Mouse (Mus musculus): ENCODE data around the gene Hes5. TPM values are rescaled to one million over a fixed set of nuclear protein-coding genes. Genes with fewer than 3 reads are reported as not detected.

Gene Hes5
- polyA plus RNA-seq, 1 experiment from 2014 or later, result 690 TPM

GRCm38 (mm10) chr4:155008075-155008474 lies 47.4 kb downstream of the Hes5 start:
- Histone ChIP-seq H3K4me3 (no peak overlapping the region), H3K9me3 (replicated peaks) (no peaks in the 10 kb centered on the region), H3K4me1 (peaks cover 21% of the 10 kb centered on the region), H3K36me3 (no peaks in the 10 kb centered on the region), H3K27me3 (ENCODE audit: low read depth, poor library complexity, severe bottlenecking) (peaks cover 6% of the 10 kb centered on the region), H3K27ac (replicated peaks) (no peak overlapping the region)
- DNase-seq (ENCODE audit: low spot score), result no peak

GRCm38 (mm10) chr4:155009216-155009615 lies 48.5 kb downstream of the Hes5 start:
- Histone ChIP-seq H3K27ac (replicated peaks) (no peak overlapping the region), H3K9me3 (replicated peaks) (no peaks in the 10 kb centered on the region), H3K4me3 (no peak overlapping the region), H3K36me3 (no peaks in the 10 kb centered on the region), H3K4me1 (peaks cover 33% of the 10 kb centered on the region), H3K27me3 (ENCODE audit: low read depth, poor library complexity, severe bottlenecking) (peaks cover 17% of the 10 kb centered on the region)
- 87% methylated on average over 3 of the region's 3 CpGs for WGBS
- no peak for DNase-seq (ENCODE audit: low spot score)

GRCm38 (mm10) chr4:155010870-155011269 lies 50.1 kb downstream of the Hes5 start:
- WGBS, result 83% methylated on average over 5 of the region's 5 CpGs
- H3K4me3 ChIP-seq, result no peak overlapping the region
- H3K27ac ChIP-seq (replicated peaks), result 0 out of 2 replicates have a peak overlapping the region, but pooled peaks have one; percentile 34
- DNase-seq (ENCODE audit: low spot score), result no peak
- peaks cover 22% of the 10 kb centered on the region for H3K27me3 ChIP-seq (ENCODE audit: low read depth, poor library complexity, severe bottlenecking)
- H3K9me3 ChIP-seq (replicated peaks), result no peaks in the 10 kb centered on the region
- no peaks in the 10 kb centered on the region for H3K36me3 ChIP-seq
- peaks cover 44% of the 10 kb centered on the region for H3K4me1 ChIP-seq

- no peaks in the 10 kb centered on the region for H3K36me3 ChIP-seq
- H3K9me3 ChIP-seq (replicated peaks), result no peaks in the 10 kb centered on the region
- H3K4me1 ChIP-seq, result peaks cover 44% of the 10 kb centered on the region
- H3K27ac ChIP-seq (replicated peaks), result peak overlapping the region; percentile 46
- peaks cover 27% of the 10 kb centered on the region for H3K27me3 ChIP-seq (ENCODE audit: low read depth, poor library complexity, severe bottlenecking)
- WGBS, result 79% methylated on average over 8 of the region's 8 CpGs
- no peak for DNase-seq (ENCODE audit: low spot score)
- no peak overlapping the region for H3K4me3 ChIP-seq
These were observed 50.7 kb downstream of the Hes5 start for GRCm38 (mm10) chr4:155011312-155012025.

Other genes with a start within 250 kb of the Hes5 start
- 0.22 and 0.57 TPM in 2 replicates for gene Ttc34, start 123.5 kb upstream of the Hes5 start, polyA plus RNA-seq (2016; fragmentation: Nextera tagmentation; extraction: Ambion mirVana)
- 0.20 and 0.35 TPM in 2 replicates for gene Mmel1, start 91.3 kb upstream of the Hes5 start, polyA plus RNA-seq (2016; fragmentation: Nextera tagmentation; extraction: Ambion mirVana)
- gene Fam213b, start 61.8 kb upstream of the Hes5 start, polyA plus RNA-seq (2016; fragmentation: Nextera tagmentation; extraction: Ambion mirVana), result 45.9 and 46.8 TPM in 2 replicates
- 0.67 and 0.99 TPM in 2 replicates for gene Tnfrsf14, start 32.4 kb upstream of the Hes5 start, polyA plus RNA-seq (2016; fragmentation: Nextera tagmentation; extraction: Ambion mirVana)
- 47.6 and 48.6 TPM in 2 replicates for gene Pank4, start 3.2 kb downstream of the Hes5 start, polyA plus RNA-seq (2016; fragmentation: Nextera tagmentation; extraction: Ambion mirVana)
- 0.57 and 0.72 TPM in 2 replicates for gene Plch2, start 95.9 kb downstream of the Hes5 start, polyA plus RNA-seq (2016; fragmentation: Nextera tagmentation; extraction: Ambion mirVana)
- 21.0 and 21.1 TPM in 2 replicates for gene Pex10, start 106.1 kb downstream of the Hes5 start, polyA plus RNA-seq (2016; fragmentation: Nextera tagmentation; extraction: Ambion mirVana)
- gene Rer1, start 125.5 kb downstream of the Hes5 start, polyA plus RNA-seq (2016; fragmentation: Nextera tagmentation; extraction: Ambion mirVana), result 137 and 147 TPM in 2 replicates
- 5.1 and 6.2 TPM in 2 replicates for gene Morn1, start 125.7 kb downstream of the Hes5 start, polyA plus RNA-seq (2016; fragmentation: Nextera tagmentation; extraction: Ambion mirVana)